Mouse (Mus musculus): ENCODE data around the gene Ermp1. TPM values are rescaled to one million over a fixed set of nuclear protein-coding genes. Genes with fewer than 3 reads are reported as not detected.

Gene Ermp1
- polyA plus RNA-seq, 1 experiment from 2014 or later: 6.3 TPM

DNA sequence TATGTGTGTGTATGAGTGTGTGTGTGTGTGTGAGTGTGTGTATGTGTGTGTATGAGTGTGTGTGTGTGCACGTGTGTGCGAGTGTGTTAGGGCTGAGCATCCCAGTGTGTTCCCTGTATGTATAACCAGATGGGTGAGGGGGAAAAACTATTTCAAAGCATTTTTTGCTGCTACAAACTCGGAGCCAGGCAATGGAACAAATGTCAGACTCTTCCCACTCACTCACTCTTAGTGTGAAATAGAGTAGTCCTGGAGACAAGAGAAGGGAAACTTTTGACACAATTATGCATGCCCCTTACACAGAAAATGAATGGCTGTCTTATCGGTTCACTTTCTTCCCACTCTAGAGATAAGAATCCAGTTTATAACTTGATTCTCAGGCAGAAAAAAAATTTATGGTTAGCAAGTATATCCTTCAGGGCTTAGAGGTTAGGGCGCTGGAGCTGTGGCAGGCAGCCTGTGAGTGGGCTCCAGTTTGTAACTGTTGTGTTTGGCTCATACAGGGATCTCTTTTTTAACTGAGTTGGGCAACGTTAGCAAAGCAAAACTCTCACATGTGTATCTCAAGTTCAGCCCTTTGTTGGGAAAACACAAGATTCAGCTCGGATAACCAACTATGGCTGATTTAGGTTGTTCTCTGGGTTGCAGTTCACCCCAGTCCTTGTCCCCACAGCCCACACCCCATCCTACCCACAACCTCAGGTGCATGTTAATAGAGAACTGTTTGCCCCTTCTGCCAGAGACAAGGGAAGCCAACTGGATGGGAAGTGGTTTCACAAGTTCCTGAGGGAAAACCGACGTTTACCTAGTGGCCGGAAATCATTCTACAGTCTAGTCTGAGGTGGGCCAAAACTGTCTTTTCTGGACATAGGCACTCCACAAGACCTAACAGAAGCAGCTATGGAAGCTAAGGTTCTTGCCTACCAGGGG lies 12.9 kb upstream of the Ermp1 start:
- 71% methylated on average over 10 of the region's 10 CpGs for WGBS
- H3K4me3 ChIP-seq: no peak overlapping the region
- no peak overlapping the region for H3K4me2 ChIP-seq
- peaks cover 6% of the 10 kb centered on the region; the same call in 1 of the 2 replicates for H3K27me3 ChIP-seq
- H3K4me1 ChIP-seq (replicated peaks): peaks cover 8% of the 10 kb centered on the region
- no peak overlapping the region for H3K27ac ChIP-seq
- H3K36me3 ChIP-seq: no peaks in the 10 kb centered on the region
- no peak overlapping the region for H3K9ac ChIP-seq
- no peak for ATAC-seq (replicated peaks; ENCODE audit: insufficient number of reproducible peaks, insufficient read depth, low FRiP score, low read depth)
- H3K9me3 ChIP-seq (replicated peaks): no peaks in the 10 kb centered on the region

DNA sequence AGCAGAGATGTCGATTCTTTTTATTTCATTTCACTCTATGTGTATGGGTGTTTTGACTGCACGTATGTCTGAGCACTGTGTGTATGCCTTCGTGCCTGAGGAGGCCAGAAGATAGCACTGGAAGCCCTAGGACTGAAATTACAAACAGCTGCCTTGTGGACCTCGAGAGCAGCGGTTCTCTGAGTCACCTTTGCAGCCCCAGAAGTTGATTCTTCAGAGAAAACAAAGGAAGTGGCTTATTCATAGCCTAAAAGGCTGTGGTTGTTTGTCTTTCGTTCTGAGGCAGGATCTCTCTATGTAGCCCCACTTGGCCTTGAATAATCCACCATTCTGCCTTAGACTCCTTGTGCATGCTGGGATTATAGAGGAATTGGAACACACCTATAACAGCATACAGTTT lies 11.5 kb upstream of the Ermp1 start:
- Histone ChIP-seq H3K27me3 (peaks cover 11% of the 10 kb centered on the region), H3K4me2 (no peak overlapping the region), H3K4me3 (no peak overlapping the region), H3K27ac (no peak overlapping the region), H3K9me3 (replicated peaks) (no peaks in the 10 kb centered on the region), H3K4me1 (replicated peaks) (peaks cover 8% of the 10 kb centered on the region), H3K36me3 (no peaks in the 10 kb centered on the region), H3K9ac (no peak overlapping the region)
- ATAC-seq (replicated peaks; ENCODE audit: insufficient number of reproducible peaks, insufficient read depth, low FRiP score, low read depth): no peak
- 56% methylated on average over 6 of the region's 6 CpGs for WGBS

DNA sequence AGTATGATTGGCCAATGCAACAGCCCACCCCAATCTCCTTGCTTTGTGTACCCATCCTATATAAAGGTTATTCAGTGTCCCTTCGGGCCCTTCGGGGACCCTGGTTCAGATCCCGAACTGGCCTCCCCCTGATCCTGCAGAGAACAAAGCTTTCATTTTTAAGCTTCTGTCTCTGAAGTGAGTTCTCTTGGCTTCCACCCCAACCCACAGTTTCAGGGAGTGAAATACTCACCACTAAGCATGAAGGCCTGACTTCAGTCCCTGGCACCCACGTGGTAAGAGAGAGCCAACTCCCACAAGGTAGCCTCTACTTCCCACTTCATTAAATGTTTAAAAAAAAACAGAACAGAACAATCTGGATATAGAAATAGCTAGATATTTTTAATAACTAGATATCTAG lies 10.6 kb upstream of the Ermp1 start:
- H3K27me3 ChIP-seq: peaks cover 5% of the 10 kb centered on the region
- no peak for ATAC-seq (replicated peaks; ENCODE audit: insufficient number of reproducible peaks, insufficient read depth, low FRiP score, low read depth)

DNA sequence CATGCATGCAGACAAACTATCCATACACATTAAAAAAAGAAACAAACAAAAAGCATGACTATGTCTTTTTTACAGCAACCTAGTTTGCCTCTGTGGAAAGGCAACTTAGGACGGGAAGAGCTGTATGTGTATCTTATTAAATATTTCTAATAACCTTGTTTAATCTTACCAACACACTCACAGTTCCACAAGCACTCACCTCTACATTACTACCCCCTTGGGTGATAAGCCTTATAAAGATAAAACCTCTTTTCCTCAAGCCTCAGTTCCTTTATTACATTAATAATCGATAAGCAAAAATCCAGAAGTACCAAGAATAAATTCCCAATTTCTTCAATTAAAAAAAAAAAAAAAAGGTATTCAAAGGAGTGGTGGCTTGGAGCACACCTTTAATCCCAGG lies 9.3 kb upstream of the Ermp1 start:
- no peaks in the 10 kb centered on the region for H3K36me3 ChIP-seq

More for the DNA sequence above, 10.6 kb upstream of the Ermp1 start:
- no peaks in the 10 kb centered on the region for H3K36me3 ChIP-seq
- H3K4me1 ChIP-seq (replicated peaks): peaks cover 8% of the 10 kb centered on the region
- H3K4me3 ChIP-seq: no peak overlapping the region
- 91% methylated on average over 4 of the region's 4 CpGs for WGBS
- no peak overlapping the region for H3K9ac ChIP-seq
- H3K4me2 ChIP-seq: no peak overlapping the region
- no peak overlapping the region for H3K27ac ChIP-seq
- H3K9me3 ChIP-seq (replicated peaks): no peaks in the 10 kb centered on the region

DNA sequence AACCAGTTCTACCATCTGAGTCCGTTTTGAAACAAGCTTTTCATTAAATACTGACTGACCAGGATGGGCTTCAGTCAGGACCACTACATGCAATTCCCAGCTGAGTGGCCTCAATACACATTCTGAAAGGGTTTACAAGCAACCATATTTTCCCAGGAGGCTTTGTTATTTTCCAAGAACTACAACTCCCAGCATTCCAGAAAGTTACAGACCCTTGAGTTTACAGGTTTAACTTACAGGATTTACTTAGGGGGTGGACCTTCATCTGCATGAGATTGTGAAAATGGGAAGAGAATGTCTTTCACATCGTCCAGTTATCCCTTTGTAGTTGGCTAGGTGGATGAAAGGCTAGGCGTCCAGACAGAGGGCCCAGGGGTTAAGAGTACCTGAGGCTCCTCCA lies 8.8 kb upstream of the Ermp1 start:
- no peaks in the 10 kb centered on the region for H3K9me3 ChIP-seq (replicated peaks)
- no peak for ATAC-seq (replicated peaks; ENCODE audit: insufficient number of reproducible peaks, insufficient read depth, low FRiP score, low read depth)
- H3K4me1 ChIP-seq (replicated peaks): peaks cover 5% of the 10 kb centered on the region
- no peak overlapping the region for H3K4me3 ChIP-seq
- no peak overlapping the region for H3K9ac ChIP-seq
- no peak overlapping the region for H3K27ac ChIP-seq
- peaks cover 8% of the 10 kb centered on the region for H3K27me3 ChIP-seq
- H3K36me3 ChIP-seq: no peaks in the 10 kb centered on the region
- WGBS: 57% methylated on average over 3 of the region's 3 CpGs
- no peak overlapping the region for H3K4me2 ChIP-seq

More for the DNA sequence above, 9.3 kb upstream of the Ermp1 start:
- no peak overlapping the region for H3K4me3 ChIP-seq
- peaks cover 8% of the 10 kb centered on the region for H3K4me1 ChIP-seq (replicated peaks)
- ATAC-seq (replicated peaks; ENCODE audit: insufficient number of reproducible peaks, insufficient read depth, low FRiP score, low read depth): no peak
- H3K9ac ChIP-seq: no peak overlapping the region
- H3K27me3 ChIP-seq: peaks cover 8% of the 10 kb centered on the region
- no peak overlapping the region for H3K27ac ChIP-seq
- H3K4me2 ChIP-seq: no peak overlapping the region
- WGBS: 90% methylated on average over 2 of the region's 2 CpGs
- H3K9me3 ChIP-seq (replicated peaks): no peaks in the 10 kb centered on the region

DNA sequence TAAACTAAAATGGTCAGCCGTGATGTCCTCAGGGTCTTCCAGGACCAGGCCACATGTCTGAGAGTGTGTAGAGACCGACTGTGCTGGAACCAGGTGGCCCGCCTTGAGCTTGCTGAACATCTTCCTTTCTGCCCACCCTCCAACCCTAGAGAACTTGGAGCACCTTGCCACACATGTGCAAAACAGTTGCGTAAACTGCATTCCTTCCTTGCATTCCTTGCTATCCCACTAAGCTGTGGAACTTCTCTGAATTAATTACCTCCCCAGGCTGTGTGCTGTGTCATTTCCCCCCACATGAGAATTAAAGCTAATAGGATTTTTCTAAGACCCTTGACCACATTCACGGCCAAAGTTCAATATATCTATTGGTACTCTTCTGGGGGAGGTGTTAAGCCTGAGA lies 8.4 kb upstream of the Ermp1 start:
- H3K4me3 ChIP-seq: no peak overlapping the region
- no peak overlapping the region for H3K4me2 ChIP-seq
- H3K27me3 ChIP-seq: peaks cover 9% of the 10 kb centered on the region
- ATAC-seq (replicated peaks; ENCODE audit: insufficient number of reproducible peaks, insufficient read depth, low FRiP score, low read depth): no peak
- peaks cover 2% of the 10 kb centered on the region; the same call in 1 of the 2 replicates for H3K4me1 ChIP-seq (replicated peaks)
- no peak overlapping the region for H3K27ac ChIP-seq
- no peaks in the 10 kb centered on the region for H3K9me3 ChIP-seq (replicated peaks)
- no peak overlapping the region for H3K9ac ChIP-seq
- WGBS: 82% methylated on average over 5 of the region's 5 CpGs
- no peaks in the 10 kb centered on the region for H3K36me3 ChIP-seq

DNA sequence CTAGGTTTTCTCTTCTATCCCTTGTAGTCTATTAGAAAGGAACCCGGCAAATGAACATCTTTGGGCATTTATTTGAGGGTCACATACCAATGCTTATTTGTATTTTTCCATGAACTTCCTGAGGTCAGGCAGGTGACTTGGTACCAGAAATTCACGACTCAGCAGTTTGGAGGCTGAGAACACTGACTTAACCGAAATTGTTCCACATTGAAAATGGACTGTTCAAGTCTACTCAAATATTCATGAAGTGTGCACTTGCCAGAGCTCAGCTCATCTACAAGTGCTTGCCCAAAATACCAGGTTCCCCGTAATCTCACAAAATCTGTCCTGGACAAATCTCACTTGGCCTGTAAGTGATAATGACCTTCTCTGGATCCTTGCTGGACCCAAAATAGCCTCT lies 7.8 kb upstream of the Ermp1 start:
- Histone ChIP-seq H3K9me3 (replicated peaks) (no peaks in the 10 kb centered on the region), H3K4me3 (no peak overlapping the region), H3K36me3 (no peaks in the 10 kb centered on the region), H3K9ac (no peak overlapping the region), H3K27ac (no peak overlapping the region), H3K4me1 (replicated peaks) (no peaks in the 10 kb centered on the region; the same call in 1 of the 2 replicates), H3K4me2 (no peak overlapping the region), H3K27me3 (peaks cover 15% of the 10 kb centered on the region)
- no peak for ATAC-seq (replicated peaks; ENCODE audit: insufficient number of reproducible peaks, insufficient read depth, low FRiP score, low read depth)
- 76% methylated on average over 4 of the region's 4 CpGs for WGBS

DNA sequence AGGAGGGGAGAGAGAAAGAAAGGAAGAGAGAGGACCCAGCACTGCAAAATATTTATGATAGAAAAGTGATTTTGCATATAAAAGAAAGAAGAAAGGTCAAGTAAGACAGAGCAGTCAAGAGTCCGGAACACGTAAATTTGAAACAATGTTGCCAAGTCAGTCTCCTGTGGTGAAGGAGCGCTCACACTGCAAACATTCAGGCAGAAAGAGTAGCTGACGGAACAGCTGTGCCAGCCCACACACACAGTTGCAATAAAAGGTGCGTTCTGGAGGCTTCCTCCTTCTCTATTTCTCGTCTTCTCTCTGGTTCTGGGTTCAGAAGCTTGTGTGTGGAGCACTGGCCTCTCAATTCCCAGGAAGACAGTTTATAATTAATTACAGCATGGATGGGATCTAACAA lies 6.9 kb upstream of the Ermp1 start:
- Histone ChIP-seq H3K36me3 (no peaks in the 10 kb centered on the region), H3K27me3 (peaks cover 19% of the 10 kb centered on the region), H3K4me1 (replicated peaks) (no peaks in the 10 kb centered on the region; the same call in 1 of the 2 replicates), H3K9me3 (replicated peaks) (no peaks in the 10 kb centered on the region), H3K4me2 (no peak overlapping the region), H3K4me3 (no peak overlapping the region), H3K9ac (no peak overlapping the region), H3K27ac (no peak overlapping the region)
- no peak for ATAC-seq (replicated peaks; ENCODE audit: insufficient number of reproducible peaks, insufficient read depth, low FRiP score, low read depth)
- 66% methylated on average over 6 of the region's 6 CpGs for WGBS

DNA sequence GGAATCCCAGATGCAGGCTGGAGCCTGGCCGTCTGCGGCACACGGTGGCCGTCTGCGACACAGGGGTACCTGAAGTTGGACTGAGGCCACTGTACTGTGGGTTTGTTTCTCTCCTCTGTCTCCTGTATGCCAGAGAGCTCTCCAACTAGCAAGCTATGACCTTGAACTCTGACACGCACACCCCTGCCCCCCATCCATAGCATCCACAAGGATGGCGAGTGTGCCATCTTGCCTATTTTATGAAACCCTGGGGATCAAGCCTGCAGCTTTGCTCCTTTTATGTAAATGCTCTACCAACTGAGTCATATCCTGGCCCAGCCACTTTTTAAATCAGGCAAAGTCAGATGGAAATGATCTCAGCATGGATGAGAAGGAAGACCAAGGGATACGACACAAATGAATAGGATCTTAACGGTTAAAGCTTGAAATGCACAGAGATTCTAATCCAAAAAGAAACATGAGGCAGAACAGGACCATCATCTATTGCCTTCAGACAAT lies 5.6 kb upstream of the Ermp1 start:
- 78% methylated on average over 9 of the region's 9 CpGs for WGBS

DNA sequence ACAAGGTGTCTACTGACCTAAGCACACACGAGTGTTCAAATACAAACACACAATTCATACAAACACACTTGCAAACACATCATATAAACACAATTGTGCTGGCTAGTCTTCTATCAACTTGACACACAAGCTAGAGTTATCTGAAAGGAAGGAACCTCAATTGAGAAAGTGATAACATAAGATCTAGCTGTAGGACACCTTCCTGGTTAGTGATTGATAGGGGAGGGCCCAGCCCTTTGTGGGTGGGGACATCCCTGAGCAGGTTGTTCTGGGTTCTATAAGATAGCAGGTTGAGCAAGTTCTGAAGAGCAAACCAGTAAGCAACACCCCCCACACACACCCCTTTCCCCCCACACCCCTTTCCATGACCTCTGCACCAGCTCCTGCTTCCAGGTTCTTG lies 1.5 kb upstream of the Ermp1 start:
- 79% methylated on average over 1 of the region's 1 CpGs for WGBS
- no peak overlapping the region for H3K27ac ChIP-seq
- no peaks in the 10 kb centered on the region; the same call in 1 of the 2 replicates for H3K36me3 ChIP-seq
- H3K9me3 ChIP-seq (replicated peaks): no peaks in the 10 kb centered on the region
- 0 out of 2 replicates have a peak, but pooled peaks cover 17% of the 10 kb centered on the region for H3K27me3 ChIP-seq
- H3K4me2 ChIP-seq: no peak overlapping the region
- H3K4me1 ChIP-seq (replicated peaks): peaks cover 3% of the 10 kb centered on the region; the same call in 1 of the 2 replicates
- no peak overlapping the region for H3K9ac ChIP-seq
- ATAC-seq (replicated peaks; ENCODE audit: insufficient number of reproducible peaks, insufficient read depth, low FRiP score, low read depth): no peak
- no peak overlapping the region for H3K4me3 ChIP-seq

More for the DNA sequence above, 5.6 kb upstream of the Ermp1 start:
- Histone ChIP-seq H3K4me3 (no peak overlapping the region), H3K27me3 (peaks cover 22% of the 10 kb centered on the region), H3K9ac (no peak overlapping the region), H3K27ac (no peak overlapping the region), H3K36me3 (no peaks in the 10 kb centered on the region), H3K9me3 (replicated peaks) (no peaks in the 10 kb centered on the region), H3K4me2 (no peak overlapping the region), H3K4me1 (replicated peaks) (no peaks in the 10 kb centered on the region; the same call in 1 of the 2 replicates)
- ATAC-seq (replicated peaks; ENCODE audit: insufficient number of reproducible peaks, insufficient read depth, low FRiP score, low read depth): no peak

DNA sequence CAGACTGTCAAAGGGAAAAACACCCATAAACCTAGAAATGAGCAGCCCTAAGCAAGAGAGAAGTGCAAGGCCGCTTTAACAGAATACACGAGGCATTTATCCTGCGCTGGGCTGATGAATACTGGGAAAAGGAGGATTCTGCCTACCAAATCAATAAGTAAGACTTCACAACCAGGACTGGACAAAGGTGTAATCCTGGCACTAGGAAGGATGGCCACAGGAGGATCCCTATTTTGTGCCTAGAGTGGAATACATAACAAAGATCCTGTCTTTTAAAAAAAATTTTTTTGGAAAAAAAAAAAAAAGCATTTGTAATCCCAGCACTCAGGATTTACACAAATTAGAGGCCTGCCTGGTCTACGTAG lies 317 bp upstream of the Ermp1 start:
- Histone ChIP-seq H3K27me3 (0 out of 2 replicates have a peak, but pooled peaks cover 17% of the 10 kb centered on the region), H3K36me3 (no peaks in the 10 kb centered on the region; the same call in 1 of the 2 replicates), H3K4me1 (replicated peaks) (peaks cover 3% of the 10 kb centered on the region; the same call in 1 of the 2 replicates), H3K9ac (no peak overlapping the region), H3K4me3 (peak overlapping the region; percentile 95), H3K9me3 (replicated peaks) (no peaks in the 10 kb centered on the region), H3K27ac (no peak overlapping the region), H3K4me2 (peak overlapping the region; percentile 93)
- no peak for ATAC-seq (replicated peaks; ENCODE audit: insufficient number of reproducible peaks, insufficient read depth, low FRiP score, low read depth)
- WGBS: 26% methylated on average over 4 of the region's 4 CpGs
